Mouse (Mus musculus) layer of hippocampus, adult 11-12 months (tissue): ENCODE data around the gene Psg28.
"Not testable (repeated sequence)": the region's sequence is repeated elsewhere in the genome, so short reads cannot be mapped to it uniquely, and the experiment has no call there.

Experiments used
- DNase-seq: peaks from one replicate; pipeline ENCODE4 v3.0.0; 2022; ENCODE audit warnings: low spot score

Psg28 gene

GRCm38 (mm10) chr7:18431941-18432340 lies at the start of gene Psg28:
TSS of gene Psg28 (minus strand) at chr7:18432041.
- not testable (repeated sequence) for DNase-seq

- no peak for DNase-seq
Observed at GRCm38 (mm10) chr7:18403407-18403806, 28.4 kb downstream of the Psg28 start.

- no peak for DNase-seq
Observed at GRCm38 (mm10) chr7:18402527-18403237, 29.2 kb downstream of the Psg28 start.

GRCm38 (mm10) chr7:18391483-18391882 lies 40.4 kb downstream of the Psg28 start:
- DNase-seq = not testable (repeated sequence)

GRCm38 (mm10) chr7:18378295-18378694 lies 53.5 kb downstream of the Psg28 start:
- no peak for DNase-seq
